Mouse (Mus musculus) thymus, adult 2 months (tissue): ENCODE data around the gene Ryr2. TPM values are rescaled to one million over a fixed set of nuclear protein-coding genes. Genes with fewer than 3 reads are reported as not detected.

Experiments used
- DNase-seq: peaks from one replicate; pipeline ENCODE4 v3.0.0; 2021
- H3K27ac ChIP-seq: fragments of 200-500 bp; 2 replicates; pipeline ENCODE4 v1.5.1; 2012; ENCODE audit warnings: low read length, control low read depth; ENCODE audit not compliant: control insufficient read depth, insufficient read depth
- H3K27me3 ChIP-seq: fragments of 200-500 bp; 2 replicates; pipeline ENCODE4 v1.6.1; 2012; ENCODE audit warnings: mild to moderate bottlenecking, low read length, moderate library complexity, mixed read lengths; ENCODE audit not compliant: control insufficient read depth, insufficient read depth
- H3K36me3 ChIP-seq: fragments of 200-500 bp; 2 replicates; pipeline ENCODE4 v1.6.1; 2012; ENCODE audit warnings: mild to moderate bottlenecking, low read length, moderate library complexity; ENCODE audit not compliant: control insufficient read depth, insufficient read depth
- H3K4me1 ChIP-seq: fragments of 200-500 bp; replicated peaks from 2 replicates; pipeline ENCODE4 v1.6.1; 2012; ENCODE audit warnings: low read length; ENCODE audit not compliant: control insufficient read depth, insufficient read depth
- H3K4me3 ChIP-seq: fragments of 200-500 bp; 2 replicates; pipeline ENCODE4 v1.5.1; 2012; ENCODE audit warnings: mild to moderate bottlenecking, low read length, control low read depth, moderate library complexity; ENCODE audit not compliant: control insufficient read depth, insufficient read depth
- CTCF ChIP-seq: fragments of 200-500 bp; IDR thresholded peaks from 2 replicates; pipeline ENCODE4 v1.5.1; 2012; ENCODE audit warnings: mild to moderate bottlenecking, control low read depth, low read length, moderate library complexity, borderline replicate concordance; ENCODE audit not compliant: control insufficient read depth, poor library complexity, insufficient read depth; ENCODE audit errors: extremely low read depth
- POLR2A ChIP-seq: fragments of 200-500 bp; IDR thresholded peaks from 2 replicates; pipeline ENCODE4 v1.6.1; 2012; ENCODE audit warnings: mild to moderate bottlenecking, low read length, control low read depth, moderate library complexity; ENCODE audit not compliant: control insufficient read depth, poor library complexity, insufficient read depth; ENCODE audit errors: extremely low read depth
- WGBS: fragments of 180-500 bp; shearing (Covaris S2); methylation state at CpG from one replicate; pipeline ENCODE4 v1.1.7; 2018; 5-methylcytosine and 5-hydroxymethylcytosine counted together
- polyA plus RNA-seq: library from polyadenylated mRNA; depleted of rRNA; stranded (reverse); fragments of >200 nt; gene quantifications from 2 replicates; pipeline ENCODE4 v1.2.3, GENCODE M21; 2012

Gene Ryr2
- polyA plus RNA-seq, 1 experiment = 3.6 TPM

- no peaks in the 10 kb centered on the region for H3K36me3 ChIP-seq
- 15% methylated on average over 1 of the region's 1 CpGs for WGBS
- no peaks in the 10 kb centered on the region for H3K4me1 ChIP-seq
- no peak for DNase-seq
- H3K27ac ChIP-seq = no peak overlapping the region
- no peaks in the 10 kb centered on the region for H3K27me3 ChIP-seq
- H3K4me3 ChIP-seq = no peak overlapping the region
- no peak for TF ChIP-seq CTCF
Observed at GRCm38 (mm10) chr13:11536851-11537250, 569.9 kb downstream of the Ryr2 start.

DNA sequence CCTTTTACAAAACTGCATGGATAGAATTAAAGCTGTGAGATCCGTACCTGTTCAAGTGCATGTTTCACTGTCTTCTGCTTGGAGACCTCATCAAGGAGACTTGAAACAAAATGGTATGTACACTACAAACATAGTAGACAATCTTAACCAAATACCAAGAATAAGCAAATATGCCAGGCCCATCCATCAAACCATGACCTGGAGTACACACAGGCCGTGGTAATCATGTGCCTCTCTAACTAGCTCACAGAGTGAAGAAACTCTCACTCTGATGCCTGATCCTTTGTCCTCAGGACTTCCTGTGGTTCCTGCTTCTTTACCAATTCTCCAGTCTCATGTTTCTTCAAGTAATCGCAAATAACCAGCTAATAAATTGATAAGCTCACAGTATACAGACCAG is 570.9 kb downstream of the Ryr2 start:
- Histone ChIP-seq H3K27me3 (no peaks in the 10 kb centered on the region), H3K4me3 (no peak overlapping the region), H3K4me1 (no peaks in the 10 kb centered on the region), H3K36me3 (no peaks in the 10 kb centered on the region), H3K27ac (no peak overlapping the region)
- no peak for DNase-seq
- WGBS = 91% methylated on average over 3 of the region's 3 CpGs
- TF ChIP-seq CTCF = no peak
- TF ChIP-seq POLR2A = no peak

DNA sequence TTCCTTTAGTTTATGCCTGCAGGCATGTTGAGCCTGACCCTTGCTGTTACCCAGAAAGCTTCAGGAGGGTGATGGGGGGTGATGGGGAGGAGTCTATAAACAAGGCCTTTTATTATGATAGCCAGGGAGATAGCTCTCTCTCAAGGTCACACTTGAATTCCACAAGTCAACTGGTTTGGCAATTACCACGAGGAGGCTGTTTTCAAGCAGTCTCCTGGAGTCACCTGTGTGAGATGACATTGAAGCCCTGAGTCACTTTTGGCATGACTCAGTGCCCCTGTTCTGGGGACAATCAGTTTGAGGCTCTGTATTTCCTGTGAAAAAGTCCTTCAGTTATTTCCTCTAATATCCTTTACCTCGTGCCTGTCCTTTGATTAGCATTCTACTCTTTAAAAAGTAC is 573.5 kb downstream of the Ryr2 start:
- H3K27me3 ChIP-seq = no peaks in the 10 kb centered on the region
- no peak overlapping the region for H3K27ac ChIP-seq
- no peaks in the 10 kb centered on the region for H3K36me3 ChIP-seq
- no peaks in the 10 kb centered on the region for H3K4me1 ChIP-seq
- WGBS = 24% methylated on average over 2 of the region's 2 CpGs
- no peak for DNase-seq
- no peak for TF ChIP-seq CTCF
- no peak for TF ChIP-seq POLR2A
- no peak overlapping the region for H3K4me3 ChIP-seq

GRCm38 (mm10) chr13:11532014-11532890 is 574.5 kb downstream of the Ryr2 start:
- WGBS = 94% methylated on average over 7 of the region's 7 CpGs
- H3K27ac ChIP-seq = no peak overlapping the region
- no peaks in the 10 kb centered on the region for H3K4me1 ChIP-seq
- H3K27me3 ChIP-seq = no peaks in the 10 kb centered on the region
- no peaks in the 10 kb centered on the region for H3K36me3 ChIP-seq
- no peak for TF ChIP-seq POLR2A
- no peak for TF ChIP-seq CTCF
- H3K4me3 ChIP-seq = no peak overlapping the region
- no peak for DNase-seq

DNA sequence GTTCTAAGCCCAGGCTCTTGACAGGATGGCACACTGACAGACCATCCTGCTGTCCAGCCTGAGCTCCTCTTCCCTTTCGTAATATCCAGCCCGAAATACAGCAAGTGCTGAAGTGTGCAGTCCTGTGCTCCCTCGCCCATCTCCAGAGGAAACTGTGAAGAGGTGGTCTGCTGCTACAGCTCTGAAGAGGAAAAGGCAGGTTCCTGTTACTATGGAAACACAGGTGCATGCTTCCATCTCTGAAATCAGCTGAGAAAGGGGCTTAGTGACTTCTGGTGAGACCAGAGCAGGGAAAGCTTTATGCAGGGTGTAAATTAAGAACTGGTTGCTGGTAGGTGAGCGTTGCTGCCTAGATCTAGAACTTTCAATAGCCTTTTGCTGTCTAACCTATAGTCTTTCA is 583.1 kb downstream of the Ryr2 start:
- WGBS = 70% methylated on average over 4 of the region's 4 CpGs
- Histone ChIP-seq H3K36me3 (no peaks in the 10 kb centered on the region), H3K4me1 (no peaks in the 10 kb centered on the region), H3K27ac (no peak overlapping the region), H3K27me3 (no peaks in the 10 kb centered on the region), H3K4me3 (no peak overlapping the region)
- TF ChIP-seq CTCF (no peak), POLR2A (no peak)
- DNase-seq = no peak

- no peak for DNase-seq
- WGBS = 82% methylated on average over 2 of the region's 2 CpGs
- Histone ChIP-seq H3K4me3 (no peak overlapping the region), H3K27me3 (no peaks in the 10 kb centered on the region), H3K4me1 (no peaks in the 10 kb centered on the region), H3K27ac (no peak overlapping the region), H3K36me3 (no peaks in the 10 kb centered on the region)
- TF ChIP-seq CTCF = no peak
Observed at GRCm38 (mm10) chr13:11520765-11521164, 586.0 kb downstream of the Ryr2 start.
